Mouse (Mus musculus) cerebellum, adult (tissue): ENCODE measurements at regions not wholly inside any gene's neighbourhood (a gene's known extent, or its start where the extent isn't known, plus 50 kb on each side); places are given as distances from the start of the nearest gene placed in this dataset.

ENCODE experiments used
- ATAC-seq: cut with Nextera tagmentation; 2 replicates; pipeline ENCODE4 v1.9.2; 2017; ENCODE audit warnings: mild to moderate bottlenecking, moderate library complexity, mixed read lengths; ENCODE audit not compliant: insufficient number of reproducible peaks, low FRiP score, low TSS enrichment

DNA sequence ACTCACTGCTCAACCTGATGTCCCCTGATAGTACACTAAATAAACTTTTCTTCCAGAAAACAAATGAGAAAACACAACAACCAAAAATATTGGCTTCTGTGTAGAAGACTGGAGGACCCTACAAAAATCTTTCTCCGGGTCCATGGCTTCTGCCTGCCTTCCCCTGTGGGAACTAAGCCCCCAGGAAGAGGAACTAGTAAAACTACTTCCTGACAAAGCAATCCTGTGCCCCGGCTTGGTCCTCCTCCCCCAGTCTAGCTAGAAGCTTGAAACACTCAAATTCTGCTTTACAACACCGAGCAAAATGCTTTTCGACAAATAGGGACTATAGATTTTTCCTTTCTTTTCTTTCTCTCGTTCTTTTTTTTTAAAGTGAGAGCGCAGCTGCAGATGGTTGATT, 51.3 kb upstream of the Mki67 start:
- no peak for ATAC-seq

DNA sequence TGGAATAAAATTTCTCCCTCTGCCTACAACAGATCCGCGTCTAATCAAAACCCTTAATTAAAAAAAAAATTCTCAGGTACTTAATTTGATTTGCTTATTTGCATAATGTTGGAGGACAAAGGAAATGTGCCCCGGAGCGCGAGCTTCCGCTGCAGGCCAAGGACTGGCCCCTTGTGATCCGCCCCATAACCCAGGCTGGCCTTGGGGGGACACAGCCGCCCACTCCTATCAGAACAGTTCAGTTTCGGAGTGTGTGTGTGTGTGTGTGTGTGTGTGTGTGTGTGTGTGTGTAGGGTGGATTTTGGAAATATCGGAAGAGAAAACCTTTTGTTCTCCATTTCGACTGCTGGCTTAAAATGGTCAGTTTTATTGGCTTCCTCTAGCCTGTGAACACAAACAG, 51.9 kb upstream of the Mki67 start:
- ATAC-seq = no peak

DNA sequence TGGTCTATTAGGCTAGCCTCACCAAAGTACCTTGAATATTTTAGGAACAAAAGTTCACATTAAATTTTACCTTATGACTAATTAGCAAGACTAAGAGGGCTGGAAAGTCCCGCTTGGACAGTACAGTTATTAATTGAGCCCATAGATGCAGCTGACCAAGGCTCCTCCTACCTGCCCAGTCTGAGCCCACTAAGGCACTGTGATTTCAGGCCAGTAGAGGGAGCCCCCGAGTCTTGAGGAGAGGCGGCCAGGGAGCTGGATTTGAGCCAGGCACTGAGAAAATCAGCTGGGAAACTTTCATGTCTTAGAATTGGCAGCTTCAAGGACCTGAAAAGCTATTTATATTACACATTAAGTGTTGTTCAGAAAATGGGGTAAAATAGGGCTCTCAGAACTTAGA, 52.4 kb upstream of the Mki67 start:
- 0 out of 2 replicates have a peak, but pooled peaks have one; percentile 58 for ATAC-seq

DNA sequence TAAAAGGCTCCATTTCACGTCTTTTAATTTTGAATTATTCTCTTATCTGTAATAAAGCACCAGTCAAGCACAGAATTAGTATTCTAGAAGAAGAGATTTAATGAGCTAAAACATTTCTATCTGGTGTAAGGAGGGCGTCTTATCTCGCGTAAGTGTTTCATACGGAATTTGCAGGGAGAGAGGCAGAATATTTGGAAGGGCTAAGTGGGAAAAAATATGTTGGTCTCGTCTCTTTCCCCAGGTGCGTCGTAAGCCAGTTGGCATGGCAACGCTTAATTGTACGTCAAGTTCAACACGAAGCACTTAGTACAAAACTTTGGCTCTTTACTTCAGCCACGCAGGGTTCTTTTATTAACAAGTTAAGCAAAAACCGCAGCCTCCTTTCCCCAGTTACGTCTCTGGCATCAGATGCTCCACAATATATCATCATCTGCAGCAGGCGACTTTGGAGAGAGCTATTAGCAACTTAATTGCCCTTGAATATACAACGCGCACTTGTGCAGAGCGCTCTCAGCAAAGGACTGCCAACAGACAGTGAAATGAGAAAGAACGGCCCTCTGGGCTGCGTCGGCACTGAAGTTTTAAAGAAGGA, 53.0 kb upstream of the Mki67 start:
- ATAC-seq = no peak

DNA sequence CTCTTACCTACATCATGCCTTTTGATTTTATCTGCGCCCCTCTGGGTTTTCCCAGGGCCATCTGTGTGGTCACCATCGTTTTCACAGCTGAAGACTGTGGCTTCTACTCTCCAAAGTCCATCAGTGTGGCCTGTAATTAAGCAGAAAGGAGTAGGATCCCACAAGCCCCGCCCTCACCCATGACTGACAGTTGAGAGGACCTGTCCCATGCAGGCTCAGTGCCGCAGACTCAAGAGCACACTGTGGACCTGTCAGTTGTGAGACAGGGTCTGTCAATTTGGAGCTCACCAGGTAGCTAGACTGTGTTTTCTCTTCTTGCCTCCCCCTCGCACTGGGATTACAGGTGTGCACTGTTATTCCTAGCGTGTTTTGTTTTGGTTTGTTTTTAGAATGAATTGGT, 53.9 kb upstream of the Mki67 start:
- ATAC-seq = no peak

DNA sequence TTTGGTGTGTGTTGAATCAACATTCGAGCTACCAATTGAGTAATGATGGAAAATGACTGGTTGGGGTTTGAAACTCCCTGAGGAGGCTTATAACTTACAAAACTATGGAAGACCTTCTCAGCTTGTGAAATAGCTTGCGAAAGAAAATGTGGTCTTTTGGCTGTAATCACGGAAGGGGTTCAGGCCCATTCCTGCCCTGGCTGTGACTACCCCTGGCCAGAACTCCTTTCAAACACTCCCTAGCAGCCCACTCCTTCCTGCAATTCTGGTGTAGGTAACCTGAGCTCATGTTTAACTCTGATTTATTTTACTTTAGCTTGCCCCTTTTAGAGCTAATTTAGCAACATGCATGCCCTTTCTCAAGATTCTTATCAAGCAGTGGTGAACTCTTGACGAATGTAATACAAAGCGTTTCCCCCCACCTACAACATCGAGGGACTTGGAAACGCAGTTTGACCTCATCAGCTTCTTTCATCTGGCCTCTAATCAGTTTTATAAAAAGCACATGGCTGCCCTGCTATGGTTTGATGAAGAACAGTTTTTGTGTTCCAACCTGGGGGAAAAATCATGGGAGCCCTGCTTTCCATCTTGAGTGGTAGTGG, 59.8 kb upstream of the Mki67 start:
- no peak for ATAC-seq

DNA sequence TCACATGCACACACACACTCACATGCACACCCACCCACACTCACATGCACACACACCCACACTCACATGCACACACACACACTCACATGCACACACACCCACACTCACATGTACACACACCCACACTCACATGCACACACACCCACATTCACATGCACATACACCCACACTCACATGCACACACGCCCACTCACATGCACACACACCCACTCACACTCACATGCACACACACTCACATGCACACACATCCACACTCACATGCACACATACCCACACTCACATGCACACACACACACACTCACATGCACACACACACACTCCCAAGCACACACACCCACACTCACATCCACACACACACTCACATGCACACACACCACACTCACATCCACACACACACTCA, 74.0 kb upstream of the Mki67 start:
- no peak for ATAC-seq

DNA sequence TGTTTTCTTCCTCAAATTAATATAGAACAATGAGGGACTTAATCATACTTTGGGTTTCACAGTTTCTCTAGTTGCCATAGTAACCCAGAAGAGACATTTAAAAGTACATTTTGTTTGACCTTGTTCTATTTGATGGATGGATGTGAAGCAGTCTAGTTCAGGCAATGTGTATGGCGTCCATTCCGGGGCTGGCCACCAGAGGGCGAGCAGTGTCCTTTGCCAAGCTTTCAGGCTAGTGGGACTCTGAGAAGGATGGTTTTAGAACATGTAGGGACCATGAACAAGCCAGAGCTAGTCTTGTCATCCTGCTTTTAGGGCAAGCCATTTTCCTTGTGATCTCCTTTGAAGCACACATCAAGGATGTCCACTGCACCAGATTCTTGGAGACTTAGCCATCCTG, 74.8 kb upstream of the Mki67 start:
- ATAC-seq = no peak

DNA sequence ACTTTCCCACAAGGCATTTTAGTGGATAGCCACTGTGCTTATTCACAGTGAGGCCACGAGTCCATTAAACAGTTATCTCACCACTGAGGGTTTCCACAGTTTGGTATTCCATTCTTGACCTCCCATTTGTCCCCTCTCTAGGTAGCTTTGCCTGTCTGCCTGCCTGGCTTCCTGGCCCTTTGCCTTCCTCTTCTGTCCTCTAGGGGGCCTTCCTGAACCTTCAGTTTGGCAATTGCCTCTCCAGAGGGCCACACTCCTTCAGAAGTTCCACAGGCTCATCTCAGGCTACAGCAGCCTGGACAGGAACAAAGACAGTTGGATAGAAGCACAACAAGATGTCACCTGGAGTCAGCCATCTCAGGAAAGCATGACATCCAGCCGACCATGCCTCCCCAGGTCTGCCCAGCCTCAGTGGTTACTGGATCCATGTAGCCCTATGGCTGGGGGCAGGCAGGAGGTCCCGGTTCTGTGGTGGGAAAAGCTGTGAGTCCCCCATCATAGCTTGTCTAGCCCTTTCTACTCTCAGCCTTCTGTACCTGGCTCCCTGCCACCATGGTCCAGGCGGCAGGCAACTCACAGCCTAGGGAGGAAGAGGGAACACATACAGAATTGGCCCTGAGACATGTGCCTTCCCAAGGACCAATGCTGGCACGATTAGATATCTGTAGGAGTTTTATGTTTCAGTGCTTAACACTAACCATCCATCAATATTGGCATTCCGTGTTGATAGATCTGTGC, 76.0 kb upstream of the Mki67 start:
- no peak for ATAC-seq

DNA sequence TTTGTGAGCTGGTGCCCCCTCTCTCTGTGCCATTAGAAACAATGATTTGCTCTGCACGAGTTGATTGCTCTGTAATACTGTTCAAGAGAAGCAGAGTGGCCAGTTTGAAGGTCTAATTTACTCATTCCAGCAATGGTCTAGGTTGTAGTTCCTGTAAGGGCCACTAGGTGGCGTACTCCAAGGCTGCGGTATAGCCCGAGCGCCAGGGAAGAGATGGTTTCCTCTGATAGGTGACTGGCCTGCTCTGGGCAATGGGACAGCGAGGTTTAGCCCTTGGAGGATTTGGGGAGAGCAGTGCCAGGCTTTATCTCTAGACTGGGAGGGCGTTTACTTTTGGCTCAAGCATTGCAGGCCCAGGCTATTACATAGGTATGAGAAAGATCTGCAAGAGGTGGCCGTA, 76.8 kb upstream of the Mki67 start:
- no peak for ATAC-seq

DNA sequence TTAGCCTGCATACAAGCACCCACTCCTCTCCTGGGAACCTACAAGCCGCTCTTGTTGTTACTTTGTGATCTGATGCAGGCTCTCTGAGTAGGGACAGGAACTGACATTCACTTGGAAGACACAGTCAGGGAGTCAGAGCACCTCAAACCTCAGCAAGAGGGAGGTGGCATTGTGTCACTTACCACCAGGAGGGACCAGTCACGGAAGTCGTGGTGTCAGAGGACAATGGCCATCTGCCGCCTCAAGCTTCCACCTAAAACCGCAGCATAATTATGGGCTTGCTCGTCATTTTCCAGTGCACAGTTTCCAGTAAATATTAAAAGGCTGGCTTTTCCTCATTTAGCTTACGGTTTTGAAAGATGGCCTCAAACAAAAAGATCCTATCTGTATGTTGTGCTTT, 78.1 kb upstream of the Mki67 start:
- no peak for ATAC-seq

DNA sequence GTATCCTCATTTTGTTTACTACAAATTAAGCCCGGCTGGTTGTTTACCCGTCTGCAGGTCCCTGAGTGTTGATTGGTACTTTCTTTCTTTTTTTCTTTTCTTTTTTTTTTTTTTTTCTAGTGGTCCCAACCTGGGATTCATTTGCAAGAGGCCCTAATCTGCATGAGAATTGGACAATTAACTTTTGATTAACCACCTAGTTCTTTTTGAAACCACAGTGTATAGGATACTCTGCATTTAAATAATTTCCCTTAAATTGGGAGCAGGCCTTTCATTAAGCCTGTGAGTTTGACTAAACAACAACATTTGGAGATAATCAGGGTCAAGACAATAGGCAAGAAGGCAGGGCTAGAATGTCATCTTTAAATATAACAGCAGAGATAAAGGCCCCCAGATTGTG, 78.5 kb upstream of the Mki67 start:
- ATAC-seq = no peak

DNA sequence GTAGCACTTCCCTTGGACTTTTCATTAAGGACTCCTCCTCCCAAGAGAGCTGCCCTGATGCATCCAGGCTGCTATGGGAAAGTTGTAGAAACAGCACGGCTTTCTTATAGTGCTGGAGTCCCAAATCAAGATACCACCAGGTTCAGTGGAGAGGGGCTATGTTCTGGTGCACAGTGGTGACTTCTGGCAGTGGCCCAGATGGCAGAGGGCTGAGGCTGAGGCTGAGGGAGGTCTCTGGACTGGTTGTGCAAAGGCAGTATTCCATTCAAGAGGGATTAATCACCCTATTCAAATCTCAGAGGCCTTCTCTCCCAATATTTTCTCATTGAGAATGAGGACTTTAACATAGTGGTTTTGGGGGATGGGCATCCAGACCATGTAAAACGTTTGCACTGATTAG, 82.3 kb upstream of the Mki67 start:
- ATAC-seq = no peak

DNA sequence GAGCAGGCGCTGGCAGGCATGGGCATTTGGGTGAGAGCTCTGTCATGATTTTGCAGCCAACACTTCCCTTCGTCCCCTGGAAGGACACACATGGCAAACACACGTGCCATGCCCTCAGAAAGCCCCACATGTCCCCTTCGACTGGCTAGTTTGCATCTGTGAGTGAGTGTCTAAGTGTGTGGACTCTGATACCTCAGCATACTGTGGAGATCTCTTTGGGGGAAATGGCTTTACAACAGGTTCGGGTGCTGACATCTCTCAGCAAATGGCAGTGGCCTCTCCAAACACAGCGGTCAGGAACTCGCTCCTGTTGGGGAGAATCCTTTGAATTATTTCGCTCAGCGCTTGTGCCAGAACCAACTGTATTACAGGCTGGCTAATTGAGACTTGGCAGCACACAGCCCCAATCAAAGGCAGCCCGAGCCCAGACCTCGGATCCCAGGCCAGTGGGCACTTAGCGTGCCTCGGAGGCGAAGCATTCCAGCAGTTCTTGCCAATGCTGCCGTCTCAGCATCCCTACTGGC, 86.5 kb upstream of the Mki67 start:
- ATAC-seq = no peak

DNA sequence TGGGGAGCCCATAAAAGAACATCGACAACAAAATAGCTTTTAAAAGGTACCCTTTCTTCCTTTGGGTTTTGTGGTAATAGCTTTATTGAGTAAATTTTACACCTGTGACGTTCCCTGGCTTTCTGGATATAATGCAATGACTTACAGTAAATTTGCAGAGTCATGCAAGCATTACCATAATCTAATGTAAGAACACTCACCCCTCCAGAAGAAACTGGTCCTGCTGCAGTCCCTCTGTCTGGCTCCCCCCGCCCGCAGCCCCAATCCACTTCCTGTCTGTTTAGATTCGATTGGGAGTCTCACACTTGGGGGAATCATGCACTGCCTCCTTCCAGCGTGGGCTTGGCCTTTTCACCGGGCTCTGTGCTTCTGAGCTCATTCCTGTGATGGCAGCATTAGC, 88.6 kb upstream of the Mki67 start:
- no peak for ATAC-seq

DNA sequence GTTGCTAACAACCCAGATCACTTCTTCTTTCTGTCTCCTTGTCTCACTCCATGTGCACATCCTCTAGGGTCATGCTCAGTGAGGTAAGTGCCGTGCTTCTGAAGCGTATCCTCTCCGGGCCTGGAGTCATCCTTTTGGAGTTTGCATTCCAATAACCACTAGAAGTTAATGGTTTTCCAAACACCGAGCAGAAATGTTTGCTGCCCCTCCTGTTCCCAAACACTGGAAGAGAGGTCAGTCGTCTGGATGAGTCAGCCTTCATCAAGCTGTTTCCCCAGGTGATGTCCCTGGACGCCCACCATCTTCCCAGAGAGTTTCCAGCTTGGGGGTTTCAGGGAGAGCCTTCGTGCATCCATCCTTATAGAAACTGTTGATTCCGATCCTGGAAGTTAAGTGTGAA, 90.0 kb upstream of the Mki67 start:
- no peak for ATAC-seq

DNA sequence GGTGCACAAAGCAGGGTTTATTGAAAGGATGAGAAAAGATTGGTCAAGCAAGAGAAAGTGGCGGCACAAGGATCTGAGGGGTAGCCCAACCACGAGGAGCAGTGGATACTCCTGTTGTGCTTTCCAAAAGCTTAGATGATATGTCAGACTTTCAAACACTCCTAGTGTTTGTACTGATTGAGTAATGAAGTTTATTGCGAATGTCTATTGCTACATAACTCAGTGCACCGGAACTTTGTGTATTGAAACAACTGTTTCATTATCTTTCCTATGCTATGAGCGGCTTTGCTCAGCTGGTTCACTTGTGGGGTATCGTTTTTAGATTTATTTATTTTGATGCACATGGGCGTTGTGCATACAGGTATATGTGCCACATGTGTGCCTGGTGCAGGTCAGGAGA, 90.5 kb upstream of the Mki67 start:
- ATAC-seq = no peak

DNA sequence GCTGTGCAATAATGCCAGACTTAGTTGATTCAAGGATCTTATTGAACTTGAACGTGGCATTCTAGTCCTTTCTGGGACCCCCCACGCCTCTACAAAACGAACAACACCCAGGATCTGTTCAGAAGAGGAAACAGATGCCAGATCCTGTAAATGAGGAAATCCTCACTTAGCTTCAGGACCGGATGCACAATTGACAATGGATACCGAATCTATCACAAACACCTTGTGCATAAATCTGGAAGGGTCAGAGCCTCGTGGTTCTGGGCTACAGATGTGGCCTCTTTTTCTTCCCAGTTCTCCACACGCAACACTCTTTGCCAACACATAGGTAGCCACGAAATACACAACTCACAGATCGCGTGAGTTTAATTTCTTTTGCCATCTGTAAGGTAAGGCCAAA, 93.0 kb upstream of the Mki67 start:
- ATAC-seq = no peak

DNA sequence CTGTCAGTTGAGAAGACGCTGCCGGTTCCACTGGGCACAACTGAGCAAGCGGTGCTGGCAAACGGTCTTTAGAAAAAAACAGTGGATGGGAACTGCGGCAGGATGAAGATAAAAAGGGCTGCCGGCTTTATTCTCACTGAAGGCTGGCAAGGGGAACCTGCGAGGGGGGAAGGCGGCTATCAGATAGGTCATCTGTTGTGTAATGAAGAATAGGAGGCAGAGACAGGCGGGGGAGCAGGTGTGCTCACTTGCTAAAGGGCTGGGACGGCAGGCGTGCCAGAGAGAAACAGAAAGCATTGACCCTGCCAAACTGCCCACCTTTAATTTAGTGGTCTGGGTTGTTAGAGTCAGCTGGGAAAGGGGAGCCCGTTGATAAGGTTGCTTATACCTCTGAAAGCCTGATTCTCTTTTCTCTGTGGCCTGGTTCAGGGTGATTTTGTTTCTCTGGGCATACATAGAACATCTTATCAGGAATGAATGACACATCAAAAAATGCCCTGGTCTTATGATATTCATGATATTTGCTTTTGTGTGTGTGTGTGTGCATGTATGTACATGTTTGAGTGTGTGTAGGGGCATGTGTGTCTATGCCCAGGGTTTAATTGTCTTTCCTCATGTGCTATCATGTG, 93.7 kb upstream of the Mki67 start:
- ATAC-seq = no peak

DNA sequence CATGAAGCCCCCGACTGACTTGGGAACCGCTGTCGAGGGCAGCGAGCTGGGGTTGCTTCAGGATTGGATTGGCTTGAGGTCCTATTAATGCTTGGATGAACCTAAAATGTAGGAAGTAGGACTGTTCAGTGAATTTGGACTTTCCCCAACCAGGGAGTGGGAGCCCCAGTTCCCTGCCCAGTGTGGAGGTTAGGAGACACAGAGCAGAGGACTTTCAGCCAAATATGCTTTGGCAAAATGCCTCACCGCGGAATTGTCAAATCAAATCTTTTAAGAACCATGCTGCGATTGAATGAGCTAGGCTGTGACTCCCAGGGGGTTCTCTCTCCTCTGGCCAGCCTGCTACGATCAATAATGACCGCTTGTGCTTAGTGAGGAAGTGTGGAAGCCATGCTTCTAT, 94.8 kb upstream of the Mki67 start:
- no peak for ATAC-seq

DNA sequence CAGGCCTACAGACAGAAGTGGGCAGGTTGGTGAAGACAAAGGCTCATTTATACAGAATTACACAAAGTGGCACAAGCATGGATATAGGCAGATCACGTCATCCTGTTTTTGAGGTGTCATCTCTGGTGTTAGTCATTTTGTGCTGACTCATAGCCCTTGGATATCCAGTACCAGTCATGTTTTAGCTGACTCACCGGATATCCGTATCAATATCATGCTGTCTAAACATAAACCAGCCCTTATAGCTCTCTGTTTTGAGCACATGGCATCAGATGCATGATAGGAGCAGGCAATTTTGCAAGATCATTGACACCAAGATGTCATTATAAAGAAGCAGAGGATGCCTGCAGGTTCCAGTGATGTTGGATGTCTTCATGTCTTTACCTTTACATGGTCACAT, 97.5 kb upstream of the Mki67 start:
- no peak for ATAC-seq
